Mouse (Mus musculus): ENCODE data around the gene Arhgef38.
A peak's percentile ranks its signal among the peaks of the same experiment; 100 is the strongest.

Gene Arhgef38

DNA sequence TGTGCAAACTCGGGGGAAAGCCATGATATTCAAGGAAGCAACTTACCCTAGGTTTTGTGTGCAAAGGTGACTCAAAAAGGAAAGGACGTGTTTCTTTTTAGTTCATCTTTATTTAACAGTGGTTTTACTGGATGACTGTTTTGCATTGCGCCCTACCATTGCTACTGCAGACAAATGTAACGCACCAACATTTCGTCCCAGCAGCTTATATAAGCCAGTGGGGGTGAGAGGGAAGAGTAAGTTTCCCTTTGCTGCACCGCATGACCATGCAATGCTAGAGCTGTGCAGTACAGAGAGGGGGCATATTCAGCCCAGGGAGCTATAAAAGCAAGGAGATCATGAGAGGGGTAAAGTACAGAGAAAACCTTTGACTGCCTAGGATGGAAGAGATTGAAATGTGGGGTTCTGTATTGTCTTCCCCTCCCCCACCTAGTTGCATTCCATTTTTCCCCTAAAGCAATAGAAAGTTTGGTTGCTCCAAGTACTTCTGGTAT is 70.8 kb downstream of the Arhgef38 start:
- DNase-seq (ENCODE audit: low read depth): no peak

DNA sequence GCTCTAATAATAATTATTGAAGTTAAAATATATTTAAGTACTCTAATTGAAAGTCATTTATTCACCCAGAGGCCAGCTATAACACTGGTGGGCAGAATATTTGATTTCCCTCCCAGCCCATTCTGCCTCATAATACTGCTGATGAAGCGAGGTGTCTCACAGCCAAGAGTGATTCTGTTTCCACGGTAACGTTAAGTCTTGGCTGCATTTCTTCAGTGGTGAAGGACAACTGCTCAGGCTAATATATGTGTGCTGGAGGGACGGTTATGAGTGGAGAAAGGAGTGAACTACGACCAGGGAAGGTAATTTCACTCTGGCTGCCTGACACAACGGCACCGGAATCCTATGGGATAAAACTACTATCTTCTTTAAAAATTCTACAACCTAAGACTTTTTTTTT is 71.6 kb downstream of the Arhgef38 start:
- no peak for DNase-seq (ENCODE audit: low read depth)

DNA sequence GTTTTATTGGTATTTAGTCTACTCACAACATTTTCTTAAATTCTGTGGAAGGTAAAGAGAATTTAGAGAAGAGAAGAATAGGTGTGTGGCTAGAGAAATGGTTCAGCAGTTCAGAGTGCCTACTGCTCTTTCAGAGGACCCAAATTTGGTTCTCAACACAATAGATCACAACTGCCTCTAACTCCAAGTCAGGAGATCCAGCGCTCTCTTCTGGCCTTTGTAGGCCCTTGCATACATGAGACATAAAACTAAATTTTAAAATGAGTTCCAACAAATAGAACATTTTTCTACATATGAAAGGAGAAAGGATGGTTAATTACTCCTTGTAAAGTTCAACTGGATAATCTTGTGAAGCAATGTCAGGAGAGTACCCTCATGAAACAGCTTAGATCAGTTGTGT is 73.3 kb downstream of the Arhgef38 start:
- no peak for DNase-seq (ENCODE audit: low read depth)

DNA sequence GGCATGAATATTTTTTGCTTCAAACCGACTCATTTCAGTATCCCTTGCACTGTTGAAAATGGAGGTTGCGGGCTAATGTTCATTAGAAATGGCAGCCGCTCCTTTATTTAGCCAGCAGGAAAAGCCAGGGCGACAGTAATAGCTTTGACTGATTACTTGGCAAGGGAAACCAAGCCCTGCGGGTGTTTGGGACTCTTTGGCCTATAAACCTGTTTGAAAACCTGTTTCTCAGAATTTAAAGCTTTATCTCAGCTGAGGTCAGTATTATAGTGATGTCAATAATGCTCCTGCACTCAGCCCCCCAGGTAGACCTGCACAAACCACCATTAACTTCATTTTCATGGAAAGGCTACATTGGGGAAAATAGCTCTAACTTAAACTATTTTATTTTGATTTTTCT is 76.5 kb downstream of the Arhgef38 start:
- no peak for DNase-seq (ENCODE audit: low read depth)

DNA sequence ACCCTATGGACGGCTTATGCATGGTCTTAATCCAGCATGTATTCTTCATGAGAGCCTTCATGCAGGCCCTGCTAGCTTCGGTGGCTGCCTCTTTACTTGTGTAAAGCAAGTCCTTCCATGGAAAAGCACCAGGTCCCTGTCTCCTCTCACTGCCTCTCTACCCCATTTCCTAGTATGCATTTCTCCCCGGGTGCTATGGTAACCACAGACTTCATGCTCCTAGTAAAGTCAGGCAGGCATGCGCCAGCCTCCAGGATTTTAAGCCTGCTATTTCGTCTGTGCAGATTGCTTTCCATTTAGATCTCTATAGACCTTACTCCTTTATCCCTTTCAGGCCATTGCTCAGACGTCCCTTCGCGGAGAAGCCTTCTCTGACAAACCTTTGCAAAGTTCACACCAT is 80.1 kb downstream of the Arhgef38 start:
- DNase-seq (ENCODE audit: low read depth): no peak

DNA sequence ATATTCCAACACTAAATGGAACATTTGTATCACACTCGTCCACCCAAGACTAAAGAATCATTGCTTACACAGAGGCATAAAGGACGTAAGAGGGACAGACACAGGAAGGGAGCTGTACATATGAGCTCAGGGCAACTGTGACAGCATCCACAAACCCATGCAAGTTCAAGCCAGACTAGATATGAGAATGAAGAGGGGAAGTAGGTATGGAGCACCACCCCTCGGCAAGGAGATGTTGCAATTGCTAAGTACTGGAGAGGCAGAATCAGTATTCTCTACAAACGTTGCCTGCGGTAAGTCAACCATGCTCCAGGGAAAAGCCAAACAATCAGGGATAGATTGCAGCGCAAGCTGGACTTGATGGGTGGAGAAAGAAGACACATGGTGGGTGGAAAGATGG is 81.1 kb downstream of the Arhgef38 start:
- DNase-seq (ENCODE audit: low read depth): no peak

DNA sequence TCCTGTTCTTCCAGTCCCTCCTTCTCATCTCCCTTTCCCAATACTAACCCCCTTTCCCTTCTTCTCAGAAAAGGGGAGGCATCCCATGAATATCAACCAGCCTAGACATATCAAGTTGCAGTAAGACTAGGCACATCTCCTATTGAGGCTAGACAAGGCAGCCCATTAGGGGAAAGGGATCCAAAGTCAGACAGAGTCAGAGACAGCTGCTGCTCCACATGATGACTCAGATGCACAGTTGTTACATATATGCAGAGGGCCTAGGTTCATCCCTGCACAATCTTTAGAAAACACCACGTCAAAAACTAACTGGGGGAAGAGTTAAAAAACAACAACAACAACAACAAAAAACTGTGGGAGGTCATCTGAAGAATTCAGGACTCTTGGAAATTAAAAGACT is 81.9 kb downstream of the Arhgef38 start:
- no peak for DNase-seq (ENCODE audit: low read depth)

DNA sequence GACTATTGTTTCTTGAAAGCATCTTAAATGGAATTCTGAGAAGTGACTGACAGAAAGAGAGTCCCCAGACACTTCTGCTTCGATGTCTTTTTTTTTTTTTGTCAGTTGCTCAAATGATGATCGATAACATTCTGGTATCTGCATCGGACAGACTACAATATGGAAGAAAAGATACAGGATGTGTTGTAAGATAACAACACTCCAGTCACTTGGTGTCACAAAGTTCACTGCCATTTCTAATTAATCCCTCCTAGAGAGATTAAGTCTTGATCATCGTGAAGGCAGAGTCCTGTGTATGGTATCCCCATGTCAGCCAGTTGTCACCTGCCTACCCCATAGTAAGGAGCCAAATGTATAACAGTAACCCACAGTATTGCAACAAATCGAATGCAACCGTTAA is 83.1 kb downstream of the Arhgef38 start:
- DNase-seq (ENCODE audit: low read depth): peak; percentile 16

DNA sequence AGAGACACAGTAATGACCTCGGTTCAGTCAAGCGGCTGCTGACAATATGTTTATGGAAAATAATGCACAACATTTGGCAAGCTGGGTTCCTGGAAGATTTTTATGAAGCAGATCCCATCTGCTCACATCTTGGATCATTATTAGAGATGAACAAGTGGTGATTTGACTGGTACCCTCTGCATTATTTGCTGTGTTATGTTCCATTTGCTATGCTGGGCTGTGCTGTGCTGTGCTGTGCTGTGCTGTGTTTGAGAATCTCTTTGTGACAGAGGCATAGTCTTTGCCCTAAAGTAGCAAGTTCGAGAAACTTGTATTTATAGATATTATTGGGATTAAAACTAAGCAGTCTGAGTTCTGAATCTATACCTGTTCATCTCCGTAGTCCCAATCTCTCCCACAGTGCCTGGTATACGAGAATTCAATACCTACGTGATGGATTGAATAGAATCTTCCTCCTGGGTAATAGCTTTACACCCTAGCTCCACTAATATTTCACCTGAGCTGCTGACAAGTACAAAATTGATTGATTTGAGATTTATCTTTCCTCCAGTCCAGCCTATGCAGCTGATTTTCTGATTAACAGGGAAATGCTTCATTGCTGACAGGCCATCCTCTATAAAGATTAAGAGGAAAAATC is 90.1 kb downstream of the Arhgef38 start:
- no peak for DNase-seq (ENCODE audit: low read depth)

DNA sequence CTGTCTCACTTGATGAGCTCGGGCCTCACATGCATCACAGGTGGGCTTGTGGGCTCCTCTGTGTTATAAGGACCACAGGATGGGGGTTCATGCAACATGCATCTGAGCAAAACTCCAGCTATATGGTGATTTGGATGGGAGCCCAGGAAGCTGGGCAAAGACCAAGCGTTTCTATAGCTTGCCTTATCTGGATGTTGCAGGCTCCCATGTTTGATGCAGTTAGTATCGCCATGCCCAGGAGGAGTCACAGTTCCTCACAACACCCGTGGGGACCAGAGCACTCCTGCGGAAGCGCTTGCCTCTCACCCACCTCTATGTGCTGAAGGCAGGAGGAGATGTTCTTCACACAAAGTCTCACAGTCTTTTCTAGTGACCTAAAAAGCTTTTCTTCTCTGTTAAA is 92.9 kb downstream of the Arhgef38 start:
- no peak for DNase-seq (ENCODE audit: low read depth)

DNA sequence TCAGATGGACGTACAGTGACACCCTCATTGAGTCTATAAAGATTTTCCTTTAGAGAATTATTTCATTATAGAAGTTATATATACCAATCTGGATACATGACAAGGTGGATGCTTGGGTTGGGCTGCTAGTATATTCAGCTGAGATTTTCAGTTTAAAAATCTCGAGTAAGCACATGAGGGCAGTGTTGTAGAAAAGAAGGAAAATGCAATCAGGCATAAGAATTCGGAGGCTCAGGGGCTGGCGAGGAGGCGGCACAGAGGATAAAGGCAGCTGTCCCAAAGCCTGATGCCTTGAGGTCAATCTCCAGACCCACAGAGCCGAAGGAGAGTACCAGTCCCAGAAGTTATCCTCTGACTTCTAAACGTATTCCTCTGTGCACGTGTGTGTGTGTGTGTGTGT is 102.1 kb downstream of the Arhgef38 start:
- no peak for DNase-seq (ENCODE audit: low read depth)

DNA sequence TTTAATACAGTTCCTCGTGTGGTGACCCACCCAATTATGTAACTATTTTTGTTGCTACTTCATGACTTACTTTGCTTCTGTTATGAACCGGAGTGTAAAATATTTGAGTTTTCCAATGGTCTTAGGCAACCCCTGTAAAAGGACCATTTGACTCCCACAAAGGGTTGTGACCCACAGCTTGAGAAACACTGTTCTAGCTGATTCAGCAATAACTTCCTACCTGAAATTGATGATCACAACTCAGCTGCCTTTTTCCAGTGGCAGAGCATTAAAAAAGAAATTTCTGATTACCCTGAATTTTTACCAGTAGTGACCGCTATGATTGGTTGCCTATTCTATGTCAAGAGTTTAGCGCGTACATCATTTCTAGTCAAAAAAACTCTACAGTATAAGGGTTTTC is 103.4 kb downstream of the Arhgef38 start:
- no peak for DNase-seq (ENCODE audit: low read depth)

DNA sequence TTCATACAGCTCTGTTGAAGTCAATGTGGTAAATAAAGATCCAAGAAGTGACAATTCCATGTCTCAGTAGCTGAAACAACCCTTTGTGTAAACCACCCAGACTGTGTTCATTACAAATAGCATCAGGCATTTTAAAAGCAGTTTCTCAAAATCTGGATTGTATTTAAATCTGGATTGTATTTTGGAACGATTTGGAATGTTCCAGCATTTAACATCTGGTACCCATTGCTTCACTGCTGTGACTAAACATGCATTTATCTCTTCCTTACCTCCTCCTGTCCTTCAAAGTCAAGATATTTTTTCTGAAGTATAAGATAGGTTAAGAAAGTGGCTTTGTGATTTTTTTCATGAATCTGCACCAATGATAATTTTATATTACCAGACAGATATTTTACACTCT is 121.5 kb downstream of the Arhgef38 start:
- no peak for DNase-seq (ENCODE audit: low read depth)

DNA sequence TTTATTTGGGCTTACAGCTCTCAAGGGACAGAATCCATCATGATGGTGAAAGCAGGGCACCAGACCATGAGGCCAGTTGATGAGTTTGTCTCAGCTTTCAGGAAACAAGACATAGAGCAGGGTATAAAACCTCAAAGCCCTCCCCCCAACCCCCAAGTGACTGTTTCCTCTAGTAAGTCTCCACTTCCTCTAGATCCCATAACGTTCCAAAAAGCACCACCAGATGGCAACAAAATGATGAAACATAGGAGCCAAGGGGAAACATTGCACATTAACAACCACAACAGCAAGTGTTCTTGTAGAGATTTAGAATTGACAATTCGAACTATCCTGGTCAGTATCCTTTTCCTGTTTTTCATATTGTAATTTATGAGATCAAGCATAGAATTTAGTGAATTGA is 123.0 kb downstream of the Arhgef38 start:
- DNase-seq (ENCODE audit: low read depth): no peak

DNA sequence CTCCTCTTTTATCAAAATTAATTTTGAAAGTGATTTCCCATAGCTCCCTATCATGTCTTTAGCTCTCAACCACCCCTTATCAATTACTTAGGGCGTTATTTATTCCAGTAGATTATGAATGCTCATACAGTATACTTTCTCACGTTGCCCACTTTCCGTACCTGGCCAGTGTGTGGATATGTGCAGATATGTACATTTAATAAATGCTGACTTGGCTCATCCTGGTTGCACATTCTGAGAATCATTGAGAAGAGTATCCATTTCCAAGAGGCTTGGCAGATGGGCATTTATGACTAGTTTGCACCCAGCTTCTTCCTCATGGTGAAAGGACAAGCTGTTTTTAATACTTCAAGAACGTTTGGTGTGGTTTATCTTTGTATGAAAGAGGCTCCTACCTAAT is 124.9 kb downstream of the Arhgef38 start:
- no peak for DNase-seq (ENCODE audit: low read depth)

DNA sequence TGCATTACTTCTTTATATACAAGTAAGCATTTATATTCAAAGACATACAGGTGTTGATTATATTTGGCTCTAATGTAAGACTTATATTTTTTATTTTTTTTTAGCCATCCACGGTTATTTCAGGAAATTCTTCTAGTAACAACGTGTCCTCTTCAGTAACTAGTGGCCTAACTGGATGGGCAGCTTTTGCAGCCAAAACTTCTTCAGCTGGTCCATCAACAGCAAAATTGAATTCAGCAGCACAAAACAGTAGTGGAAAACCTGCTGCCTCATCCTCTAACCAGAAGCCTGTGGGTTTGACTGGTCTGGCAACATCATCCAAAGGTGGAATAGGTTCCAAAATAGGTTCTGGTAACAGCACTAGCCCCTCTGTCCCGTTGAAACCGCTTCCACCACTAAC is 126.0 kb downstream of the Arhgef38 start:
- no peak for DNase-seq (ENCODE audit: low read depth)

DNA sequence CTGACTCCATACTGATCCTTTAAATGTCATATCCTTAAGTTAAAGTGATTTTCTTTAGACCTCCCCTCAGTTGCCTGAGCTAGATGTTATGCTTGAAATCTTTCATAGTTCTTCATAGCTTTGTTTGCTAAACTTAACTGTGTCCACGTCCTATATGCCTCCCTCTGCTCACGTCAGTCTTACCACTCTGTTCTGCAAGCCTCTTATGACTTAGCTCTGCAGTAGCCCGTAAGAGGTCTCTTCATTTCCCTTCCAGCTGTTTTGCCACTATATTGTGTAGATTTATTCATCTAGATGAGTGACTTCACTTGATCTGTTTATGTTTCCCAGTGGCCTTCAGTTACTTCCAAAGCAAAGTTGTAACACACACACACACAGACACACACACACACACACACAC is 130.3 kb downstream of the Arhgef38 start:
- no peak for DNase-seq (ENCODE audit: low read depth)

DNA sequence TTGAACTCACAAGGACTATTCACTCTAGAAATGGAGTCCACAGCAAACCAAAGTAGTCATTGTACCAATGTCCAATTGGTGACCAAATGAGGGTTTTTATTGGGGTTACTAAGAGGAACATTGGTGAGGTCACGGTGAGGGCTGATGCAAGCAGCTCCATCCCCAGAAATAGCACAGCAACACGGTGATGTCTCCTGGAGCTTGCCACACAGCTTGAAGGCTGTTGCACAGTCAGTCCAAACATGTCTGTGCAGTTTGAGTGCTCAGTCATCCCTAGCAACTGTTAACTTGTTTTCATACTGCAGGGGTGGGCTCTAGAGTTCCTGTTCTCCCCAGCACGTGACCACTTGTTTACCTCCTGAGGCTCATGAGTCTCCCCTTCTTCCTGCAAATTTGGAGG is 131.0 kb downstream of the Arhgef38 start:
- no peak for DNase-seq (ENCODE audit: low read depth)

DNA sequence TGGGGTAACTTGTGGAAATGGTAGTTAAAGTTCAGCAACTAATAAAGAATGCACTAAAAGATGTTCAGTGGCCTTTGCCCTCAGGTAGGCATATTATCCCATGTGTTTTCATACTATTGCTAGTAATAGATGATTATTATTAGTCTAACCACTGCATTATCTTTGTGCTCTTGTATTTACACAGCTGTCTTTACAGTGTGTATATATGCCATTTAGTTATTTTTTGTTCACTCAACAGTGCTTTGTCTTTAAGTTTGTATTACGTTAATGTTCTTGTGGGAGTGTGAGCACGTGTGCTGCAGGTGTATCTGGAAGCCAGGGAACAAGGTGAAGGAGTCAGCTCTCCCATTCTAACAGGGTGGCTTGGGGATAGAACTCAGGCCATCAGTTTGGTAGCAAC is 135.8 kb downstream of the Arhgef38 start:
- DNase-seq (ENCODE audit: low read depth): no peak

DNA sequence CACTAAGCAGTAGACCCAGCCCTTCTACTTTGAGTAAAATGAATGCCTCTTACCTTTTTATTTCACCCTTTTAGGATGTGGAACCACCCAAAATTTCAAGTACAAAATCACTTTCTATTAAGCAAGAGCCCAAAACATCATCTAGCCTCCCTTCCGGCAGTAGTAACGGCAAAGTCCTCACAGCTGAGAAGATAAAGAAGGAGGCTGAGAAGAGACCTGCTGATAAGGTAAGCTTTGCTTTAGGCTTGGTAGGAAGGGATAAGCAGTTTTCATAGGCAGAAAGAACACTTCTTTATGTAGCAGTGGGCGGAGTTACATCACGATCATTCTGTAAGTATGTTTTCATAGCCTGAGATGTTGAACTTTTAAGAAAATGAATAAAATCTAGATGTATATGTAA is 136.4 kb downstream of the Arhgef38 start:
- DNase-seq (ENCODE audit: low read depth): peak; percentile 34

DNA sequence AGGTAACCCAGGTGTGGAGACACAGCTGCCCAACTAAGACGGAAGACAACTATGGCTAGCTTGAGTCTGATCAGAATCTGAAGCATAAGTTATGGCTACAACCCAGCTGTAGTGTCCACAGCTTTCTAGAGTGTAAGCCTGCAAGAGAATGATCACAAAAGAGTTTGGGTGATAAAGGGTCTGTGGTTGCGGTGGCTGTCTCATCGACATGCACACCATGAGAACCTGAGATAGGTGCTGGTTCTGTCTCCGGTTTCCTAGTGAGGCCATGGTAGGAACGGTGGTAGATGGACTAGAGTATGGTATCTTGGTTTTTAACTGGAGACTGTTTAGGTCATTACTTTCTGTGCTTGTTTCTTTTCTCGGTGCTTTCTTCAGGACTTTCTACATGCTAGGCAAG is 136.8 kb downstream of the Arhgef38 start:
- DNase-seq (ENCODE audit: low read depth): peak; percentile 13

DNA sequence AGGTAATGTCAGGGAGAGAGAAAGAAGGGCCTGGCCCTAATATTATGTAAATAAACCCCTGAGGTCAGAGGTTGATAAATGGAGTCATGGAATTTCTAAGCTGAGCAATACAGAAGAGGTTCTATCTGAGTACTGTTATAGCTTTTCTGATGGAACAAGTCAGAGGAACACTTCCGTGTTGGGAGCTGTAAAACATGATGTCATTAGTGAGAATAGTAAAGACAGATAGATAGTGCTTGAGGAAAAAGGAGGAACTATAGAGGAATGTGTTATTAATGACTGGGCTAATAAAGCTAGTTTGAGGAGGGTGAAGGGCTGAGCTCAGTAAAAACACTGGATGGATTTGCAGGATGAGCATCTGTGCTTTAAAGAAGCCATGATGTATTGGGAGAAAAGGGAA is 140.4 kb downstream of the Arhgef38 start:
- no peak for DNase-seq (ENCODE audit: low read depth)

DNA sequence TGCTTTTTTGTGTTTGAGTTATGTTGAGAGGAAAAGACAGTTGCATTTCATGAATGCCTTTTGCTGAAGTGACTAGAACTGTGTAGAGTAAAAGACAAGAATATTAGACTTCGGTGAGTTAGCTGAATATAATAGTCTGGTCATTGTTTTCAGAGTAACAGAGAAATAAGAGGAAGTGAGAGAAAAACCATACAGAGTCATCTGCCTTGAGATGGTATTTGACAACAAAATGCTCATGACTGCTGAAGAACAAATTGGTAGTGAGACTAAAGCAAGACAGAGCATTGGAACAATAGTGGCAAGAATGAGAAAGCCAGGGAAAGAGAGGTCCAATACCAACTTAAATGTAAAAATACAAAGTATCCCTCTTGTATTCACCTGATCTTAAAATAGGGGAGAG is 141.8 kb downstream of the Arhgef38 start:
- no peak for DNase-seq (ENCODE audit: low read depth)

DNA sequence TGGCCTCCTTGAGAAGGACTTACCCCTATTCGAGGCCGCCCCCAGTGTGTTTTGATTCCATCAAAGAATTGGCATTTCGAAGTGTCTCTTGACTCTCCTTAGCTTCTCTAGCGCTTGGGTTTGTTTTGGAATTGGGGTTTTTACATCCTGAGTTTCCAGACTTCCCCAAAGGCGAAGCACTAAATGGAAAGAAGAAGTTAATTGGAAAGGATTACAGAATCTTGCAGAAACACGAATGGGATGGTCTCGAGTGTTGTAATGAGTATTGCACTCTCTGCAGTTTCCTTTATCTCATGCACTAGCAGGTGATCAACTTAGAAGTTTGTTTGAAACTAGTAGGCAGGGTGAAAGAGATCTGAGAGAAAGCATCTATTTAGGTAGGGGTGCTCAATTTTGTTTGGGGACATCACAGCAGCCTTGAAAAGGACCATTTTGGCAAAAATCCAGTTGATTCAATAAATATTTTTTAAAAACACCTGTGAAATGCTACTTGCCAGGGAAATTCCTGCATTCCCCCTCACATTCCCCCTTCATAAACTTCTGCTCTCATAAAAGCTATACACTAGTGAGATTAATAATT is 142.4 kb downstream of the Arhgef38 start:
- peak; percentile 25 for DNase-seq (ENCODE audit: low read depth)
